Mouse (Mus musculus): Measurements from ENCODE around the gene AI837181.

Gene AI837181

DNA sequence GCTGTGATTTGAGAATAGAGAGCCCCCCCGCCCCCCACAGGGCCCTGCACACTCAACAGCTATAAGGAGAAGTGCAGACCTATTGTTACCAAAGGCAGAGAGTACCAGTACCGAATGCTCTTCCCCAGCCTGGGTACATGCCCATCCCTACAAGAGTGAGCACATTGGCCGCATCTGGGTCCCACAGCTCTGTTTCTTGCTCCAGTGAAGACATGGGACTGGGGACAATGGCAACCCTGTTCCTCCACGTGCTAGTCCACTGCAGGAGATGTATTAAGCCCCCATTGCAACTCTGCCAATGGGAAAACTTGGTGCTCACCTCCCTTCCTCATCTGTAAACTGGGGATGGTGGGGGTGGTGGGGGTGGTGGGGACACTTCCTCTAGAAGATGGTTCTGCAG lies 11.1 kb upstream of the AI837181 start:
- DNase-seq (ENCODE audit: extremely low read depth, low read depth, low spot score), result no peak

DNA sequence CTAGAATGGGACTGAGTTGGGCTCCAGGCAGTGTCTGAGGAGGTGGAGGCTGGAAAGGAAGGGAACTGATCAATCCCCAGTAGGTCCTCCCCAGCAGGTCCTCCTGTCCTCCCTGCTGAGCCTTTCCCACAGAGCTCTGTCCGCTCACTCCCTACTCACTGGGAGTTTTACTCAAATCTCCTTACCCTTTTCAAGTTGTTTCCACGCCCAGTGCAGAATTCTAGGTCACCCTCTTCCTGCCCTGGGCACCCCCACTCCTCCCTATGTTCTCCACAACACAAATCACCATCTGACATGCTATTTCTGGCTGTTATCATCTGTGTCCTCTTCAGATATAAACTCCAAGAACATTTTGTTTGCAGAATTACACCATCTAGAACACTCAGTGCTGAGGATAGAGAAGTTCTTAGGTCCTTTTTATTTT lies 10.4 kb upstream of the AI837181 start:
- DNase-seq (ENCODE audit: extremely low read depth, low read depth, low spot score), result no peak

DNA sequence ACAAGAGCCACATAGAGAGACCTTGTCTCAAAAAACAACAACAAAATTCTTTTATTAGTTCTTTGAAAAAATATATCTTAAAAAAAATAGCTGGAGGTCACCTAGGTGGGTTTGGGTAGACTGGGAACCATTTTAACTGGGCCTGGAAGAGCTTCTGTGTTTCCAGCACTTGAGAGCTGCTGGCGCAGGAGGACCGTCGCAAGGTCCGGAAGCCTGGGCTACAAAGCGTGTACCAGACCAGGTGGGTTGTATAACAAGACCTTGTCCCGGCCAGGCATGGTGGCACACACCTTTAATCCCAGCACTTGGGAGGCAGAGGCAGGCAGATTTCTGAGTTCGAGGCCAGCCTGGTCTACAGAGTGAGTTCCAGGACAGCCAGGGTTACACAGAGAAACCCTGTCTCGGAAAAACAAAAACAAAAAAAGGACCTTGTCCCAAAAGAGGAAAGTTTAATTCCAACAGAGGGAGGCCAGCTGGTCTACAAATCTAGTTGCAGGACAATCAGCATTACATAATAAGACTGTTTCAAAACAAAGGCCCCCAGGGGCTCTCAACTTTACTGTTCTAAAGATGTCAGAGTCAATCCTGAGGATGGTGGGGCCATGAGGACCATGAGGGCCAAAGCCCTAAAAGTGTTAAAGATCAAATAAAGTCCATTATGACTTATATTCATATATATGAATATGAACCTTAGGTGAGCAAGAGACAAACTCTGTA lies 6.0 kb upstream of the AI837181 start:
- DNase-seq (ENCODE audit: extremely low read depth, low read depth, low spot score), result no peak

DNA sequence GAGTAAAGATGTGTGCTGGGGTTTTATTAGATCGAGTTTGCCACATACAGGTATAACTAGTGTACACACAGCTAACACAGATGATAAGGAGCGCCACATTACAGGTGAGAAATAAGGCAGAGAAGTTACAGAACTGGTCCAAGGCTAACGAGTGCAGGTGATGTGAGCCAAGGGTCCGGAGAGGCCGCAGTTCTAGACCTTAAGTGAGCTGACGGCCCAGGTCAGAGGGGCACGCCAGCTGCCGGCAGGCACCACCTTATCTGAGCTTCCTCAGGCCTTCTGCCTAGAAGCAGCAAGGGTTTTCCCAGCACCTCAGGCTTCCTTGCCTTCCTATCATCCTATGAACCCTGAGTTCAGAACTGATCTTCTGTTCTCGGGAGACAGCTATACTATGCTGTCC lies 5.3 kb upstream of the AI837181 start:
- no peak for DNase-seq (ENCODE audit: extremely low read depth, low read depth, low spot score)

DNA sequence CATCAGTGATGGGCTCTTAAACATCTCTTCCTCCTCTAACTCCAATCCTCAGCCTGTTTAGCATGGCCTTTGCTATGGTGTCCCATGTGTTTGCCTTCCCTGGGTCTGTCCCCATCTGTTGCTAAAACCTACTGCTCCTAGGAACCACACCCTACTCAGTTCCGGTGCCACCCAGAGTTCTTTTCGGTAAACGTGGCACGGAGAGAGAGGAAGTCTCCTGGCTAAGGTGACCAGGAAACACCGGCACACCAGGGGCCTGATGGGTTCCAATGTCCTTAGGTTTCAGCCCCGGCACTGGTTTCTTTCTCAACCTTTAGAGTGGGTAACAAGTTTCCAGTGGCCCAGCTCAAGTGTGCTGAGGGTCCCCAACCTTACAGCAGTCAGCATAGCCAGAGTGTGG lies 4.4 kb upstream of the AI837181 start:
- DNase-seq (ENCODE audit: extremely low read depth, low read depth, low spot score), result no peak

DNA sequence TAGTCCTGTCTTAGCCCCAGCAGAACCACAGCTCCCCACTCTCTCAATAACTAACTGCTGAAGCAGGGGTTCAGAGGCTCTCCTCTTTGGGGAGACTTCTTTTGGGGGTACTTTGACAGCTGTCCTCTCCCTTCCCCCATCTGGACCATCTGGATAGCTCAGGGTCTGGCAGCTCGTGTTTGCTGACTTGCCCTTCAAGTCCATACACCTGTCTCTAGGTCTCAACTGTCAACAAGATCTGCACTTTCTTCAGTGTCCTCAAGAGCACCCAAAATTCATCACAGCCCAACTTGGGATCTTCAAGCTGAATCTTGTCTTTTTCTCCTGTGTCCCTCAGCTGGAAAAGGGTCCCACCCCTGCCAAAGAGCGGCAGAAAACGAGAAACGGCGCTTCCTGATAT lies 3.2 kb upstream of the AI837181 start:
- no peak for DNase-seq (ENCODE audit: extremely low read depth, low read depth, low spot score)

DNA sequence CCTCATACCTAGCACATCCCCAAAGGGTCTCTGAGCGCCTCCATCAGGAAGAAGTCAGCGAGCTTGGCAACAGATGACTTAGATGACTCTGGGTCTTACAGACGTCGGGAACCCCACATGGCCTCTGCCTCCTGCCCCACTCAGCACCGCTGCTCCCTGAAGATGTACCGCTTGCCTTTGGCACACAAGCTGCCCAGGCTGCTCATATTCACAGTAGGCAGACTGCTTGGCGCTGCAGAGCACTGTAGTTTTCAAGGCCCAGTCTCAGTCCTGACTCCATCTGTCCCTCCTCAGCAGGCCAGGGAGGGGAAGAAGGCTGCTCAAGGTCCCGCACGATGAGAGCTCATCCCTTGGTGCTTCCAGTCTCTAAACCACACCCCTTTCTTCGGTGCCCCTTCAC lies 2.7 kb upstream of the AI837181 start:
- DNase-seq (ENCODE audit: extremely low read depth, low read depth, low spot score), result no peak

DNA sequence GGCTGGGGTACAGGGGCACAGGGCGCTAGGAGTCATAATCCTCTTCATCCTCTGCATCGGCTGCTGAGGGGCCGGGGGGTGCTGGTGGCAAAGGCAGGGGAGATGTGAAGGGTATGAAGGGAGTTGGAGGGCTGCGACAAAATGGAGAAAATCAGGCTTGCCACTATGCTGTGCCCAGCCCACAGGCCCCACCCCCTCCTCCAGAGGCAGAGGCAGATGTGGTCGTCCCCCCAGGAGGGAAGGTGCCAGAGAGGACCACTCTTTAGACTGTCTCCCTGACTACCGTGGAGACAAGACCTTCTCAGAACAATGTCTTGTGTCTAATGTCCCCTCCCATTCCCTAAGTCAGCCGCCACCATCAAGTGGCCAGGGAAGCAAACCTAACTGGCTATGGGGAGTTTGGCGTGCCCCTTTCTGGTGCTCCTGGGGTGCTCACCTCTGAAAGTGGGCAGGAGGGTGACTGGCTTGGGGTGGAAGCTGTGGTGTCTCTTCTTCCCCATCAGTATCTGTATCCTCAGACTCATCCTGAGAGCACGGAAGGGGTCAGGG lies 2.0 kb upstream of the AI837181 start:
- no peak for DNase-seq (ENCODE audit: extremely low read depth, low read depth, low spot score)

DNA sequence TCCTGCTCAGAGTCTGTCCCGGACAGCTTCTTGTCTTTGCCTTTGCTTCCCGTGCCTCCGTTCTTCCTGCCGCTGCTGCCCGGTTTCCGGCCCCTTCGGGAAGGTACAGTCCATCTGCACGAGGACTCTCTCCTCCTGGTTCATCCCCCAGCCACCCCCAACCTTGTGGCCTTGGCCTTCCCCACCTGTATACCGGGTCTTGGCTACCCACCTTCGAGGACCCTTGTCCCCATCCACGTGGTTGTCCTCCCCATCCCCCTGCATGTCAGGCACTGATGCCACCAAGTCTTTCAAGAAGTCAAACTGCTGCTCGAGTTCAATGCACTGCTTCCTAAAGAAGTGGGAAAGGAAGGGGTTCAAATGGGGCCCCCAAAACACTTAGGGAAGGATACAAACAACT lies 1.4 kb upstream of the AI837181 start:
- DNase-seq (ENCODE audit: extremely low read depth, low read depth, low spot score), result no peak

DNA sequence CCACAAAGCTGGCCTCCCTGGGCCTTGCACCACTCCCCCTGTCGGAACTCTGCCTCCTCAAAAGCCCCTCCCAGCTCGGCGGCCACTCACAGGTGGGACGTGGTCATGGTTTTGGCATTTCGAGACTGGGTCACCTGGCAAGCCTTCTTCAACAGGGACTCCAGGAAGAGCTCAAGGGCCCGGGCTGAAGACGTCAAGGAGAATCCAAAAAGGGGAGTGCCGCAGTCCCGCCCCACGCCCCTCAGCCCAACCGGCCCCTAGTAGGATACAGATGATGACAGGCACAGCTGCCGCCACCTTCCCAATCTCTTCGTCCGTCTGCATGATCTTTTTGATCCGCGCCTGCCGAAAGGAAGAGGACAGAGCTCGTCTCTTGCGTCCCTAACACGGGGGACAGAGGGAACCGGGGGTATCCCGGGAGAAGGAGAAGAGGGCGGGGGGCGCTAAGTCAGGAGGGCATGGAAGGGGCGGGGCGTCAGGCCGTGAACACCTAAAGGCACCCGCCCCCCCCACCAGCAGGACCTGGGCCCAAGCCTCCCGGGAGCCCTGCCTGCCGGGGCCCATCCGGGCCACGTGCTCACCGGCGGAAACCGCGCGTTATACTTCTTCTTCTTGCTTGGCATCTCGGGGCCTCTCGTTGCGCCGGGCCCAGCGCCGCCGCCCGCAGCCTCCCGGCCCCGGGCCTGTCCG lies 707 bp upstream of the AI837181 start:
- DNase-seq (ENCODE audit: extremely low read depth, low read depth, low spot score), result no peak

DNA sequence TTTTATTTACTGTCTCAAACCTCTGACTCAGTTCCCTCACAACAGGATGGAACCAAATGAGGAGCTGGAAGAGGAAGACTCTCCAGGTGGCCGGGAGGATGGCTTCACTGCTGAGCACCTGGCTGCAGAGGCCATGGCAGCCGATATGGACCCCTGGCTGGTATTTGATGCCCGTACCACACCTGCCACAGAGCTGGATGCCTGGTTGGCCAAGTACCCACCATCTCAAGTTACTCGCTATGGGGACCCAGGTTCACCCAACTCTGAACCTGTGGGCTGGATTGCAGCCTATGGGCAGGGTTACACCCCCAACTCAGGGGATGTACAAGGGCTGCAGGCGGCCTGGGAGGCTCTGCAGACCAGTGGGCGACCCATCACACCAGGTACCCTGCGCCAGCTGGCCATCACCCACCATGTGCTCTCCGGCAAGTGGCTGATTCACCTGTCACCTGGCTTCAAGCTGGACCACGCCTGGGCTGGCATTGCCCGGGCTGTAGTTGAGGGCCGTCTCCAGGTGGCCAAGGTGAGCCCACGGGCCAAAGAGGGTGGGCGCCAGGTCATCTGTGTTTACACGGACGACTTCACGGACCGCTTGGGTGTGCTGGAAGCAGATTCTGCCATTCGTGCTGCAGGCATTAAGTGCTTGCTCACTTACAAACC lies 1.1 kb downstream of the AI837181 start:
- DNase-seq (ENCODE audit: extremely low read depth, low read depth, low spot score), result no peak

DNA sequence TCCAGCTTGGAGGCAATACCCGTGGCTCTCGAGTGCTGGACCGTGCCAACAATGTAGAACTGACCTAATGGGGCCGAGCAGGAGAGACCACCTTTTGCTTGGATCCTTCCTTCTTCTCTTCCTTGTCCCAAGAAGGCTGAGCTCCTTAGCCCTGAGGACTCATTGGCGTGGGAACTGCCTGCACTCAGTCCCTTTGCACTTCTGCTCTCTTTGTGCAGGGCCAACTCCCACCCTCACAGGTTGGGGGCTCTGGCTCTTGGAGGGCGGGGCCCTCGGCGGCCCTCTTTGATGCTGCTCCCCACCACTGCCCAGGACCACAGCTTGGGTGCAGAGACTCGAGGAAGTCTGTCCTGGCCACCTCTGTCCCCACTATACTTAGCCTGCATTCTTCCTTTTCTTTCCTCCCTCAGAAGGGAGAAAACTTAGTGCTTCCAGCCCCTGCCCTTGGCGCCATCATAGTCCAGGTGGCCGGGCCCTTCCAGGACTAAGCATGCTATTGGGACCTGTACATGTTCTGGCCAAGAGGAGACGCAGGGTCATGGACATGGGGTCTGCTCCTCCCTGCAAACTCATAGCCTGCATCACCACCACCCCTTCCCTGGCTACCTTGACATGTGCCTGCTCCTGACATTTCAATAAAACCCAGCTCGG lies 1.8 kb downstream of the AI837181 start:
- DNase-seq (ENCODE audit: extremely low read depth, low read depth, low spot score), result no peak

DNA sequence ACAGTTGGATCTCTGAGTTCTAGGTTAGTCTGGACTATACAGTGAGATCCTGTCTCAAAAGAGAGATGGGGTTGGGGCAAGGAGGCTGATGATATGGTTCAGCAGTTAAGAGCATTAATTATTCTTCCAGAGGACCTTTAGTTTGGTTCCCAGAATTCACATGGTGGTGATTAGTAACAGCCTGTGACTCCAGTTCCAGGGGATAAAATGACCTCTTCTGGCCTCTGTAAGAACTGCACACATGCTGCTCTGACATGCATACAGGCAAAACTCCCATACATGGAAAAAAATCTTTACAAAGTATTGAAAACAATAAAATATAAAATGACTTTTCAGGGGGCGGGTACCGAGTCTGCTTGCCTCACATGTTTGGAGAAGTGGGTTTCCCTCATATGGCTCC lies 3.1 kb downstream of the AI837181 start:
- DNase-seq (ENCODE audit: extremely low read depth, low read depth, low spot score), result no peak

DNA sequence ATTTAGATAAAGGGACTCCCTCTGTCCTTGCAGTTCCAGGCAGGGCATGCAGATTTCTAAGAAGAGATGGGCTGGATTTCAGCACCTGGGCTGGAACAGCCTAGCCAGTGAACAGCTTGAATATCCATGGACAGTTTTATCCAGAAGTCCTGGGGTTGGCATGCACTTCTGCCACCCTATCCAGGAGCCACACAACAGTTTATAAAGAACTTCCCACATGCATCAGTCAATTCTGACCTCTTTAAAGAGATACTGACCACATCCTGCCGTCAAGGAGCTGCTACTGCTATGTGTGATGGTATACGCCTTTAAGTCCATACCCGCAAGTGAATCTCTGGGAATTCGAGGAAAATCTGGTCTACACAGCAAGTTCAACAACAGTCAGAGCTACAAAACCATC lies 4.3 kb downstream of the AI837181 start:
- no peak for DNase-seq (ENCODE audit: extremely low read depth, low read depth, low spot score)

DNA sequence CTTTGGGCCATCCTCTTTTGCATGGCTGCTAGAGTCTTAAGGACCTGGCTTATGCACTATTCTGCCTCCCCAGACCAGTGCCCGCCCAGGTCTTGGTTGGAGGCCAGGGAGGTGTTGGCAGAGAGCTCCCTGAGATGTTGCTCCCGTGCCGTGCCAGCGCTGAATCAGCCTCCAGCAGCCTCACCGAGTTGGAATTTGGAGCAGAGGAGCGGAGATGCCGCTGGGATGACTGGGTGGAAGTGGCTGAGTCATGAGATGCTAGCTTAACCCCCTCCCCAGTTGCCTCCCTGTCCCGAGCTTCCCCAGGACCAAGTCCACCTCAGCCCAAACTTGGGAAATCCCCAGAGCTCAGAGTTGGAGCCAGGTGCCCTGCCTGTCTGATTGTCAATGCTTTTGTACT lies 4.9 kb downstream of the AI837181 start:
- no peak for DNase-seq (ENCODE audit: extremely low read depth, low read depth, low spot score)

DNA sequence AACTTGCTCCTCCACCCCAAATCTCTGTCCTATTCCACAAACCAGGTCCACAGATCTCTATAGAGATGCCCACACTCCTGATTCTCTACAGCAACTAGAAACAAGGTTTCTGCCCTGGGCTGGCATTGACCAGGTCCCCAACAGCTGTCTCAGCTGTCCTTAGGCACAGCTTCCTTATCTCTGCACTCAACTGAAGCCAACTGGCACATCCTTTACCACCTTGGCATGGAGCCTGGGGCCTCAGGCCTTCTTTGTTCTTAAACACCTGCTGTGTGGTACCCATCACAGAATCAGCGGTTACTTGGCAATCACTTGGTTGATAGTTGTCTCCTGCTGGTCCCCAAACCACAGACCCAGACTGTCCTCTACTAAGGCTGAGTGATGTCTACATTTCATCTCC lies 5.5 kb downstream of the AI837181 start:
- no peak for DNase-seq (ENCODE audit: extremely low read depth, low read depth, low spot score)

DNA sequence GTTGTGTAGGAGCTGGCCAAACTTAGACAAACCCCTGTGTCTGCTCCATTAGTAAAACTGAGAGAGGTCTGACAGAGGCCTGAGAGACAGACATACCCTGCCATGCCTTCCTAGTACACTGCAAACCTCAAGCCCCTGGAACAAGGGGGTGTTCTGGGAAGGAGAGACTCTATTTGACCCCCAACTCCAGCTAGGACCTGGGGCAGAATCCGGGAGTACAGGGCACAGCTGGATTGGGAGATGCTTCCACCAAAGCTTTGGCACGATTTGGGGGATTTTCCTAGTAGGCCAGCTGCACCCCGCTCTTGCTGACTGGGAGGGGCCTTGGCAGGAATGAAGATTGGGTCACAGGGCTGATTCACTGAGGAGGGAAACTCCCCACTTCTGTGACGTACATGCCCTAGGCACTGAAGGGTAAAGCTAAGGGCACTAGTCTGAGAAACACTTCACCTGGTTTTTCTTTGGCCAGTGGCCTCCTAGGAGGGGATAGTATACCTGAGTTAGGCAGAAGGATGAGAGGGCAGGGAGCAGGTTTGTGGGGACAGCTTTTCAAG lies 7.0 kb downstream of the AI837181 start:
- DNase-seq (ENCODE audit: extremely low read depth, low read depth, low spot score), result no peak

DNA sequence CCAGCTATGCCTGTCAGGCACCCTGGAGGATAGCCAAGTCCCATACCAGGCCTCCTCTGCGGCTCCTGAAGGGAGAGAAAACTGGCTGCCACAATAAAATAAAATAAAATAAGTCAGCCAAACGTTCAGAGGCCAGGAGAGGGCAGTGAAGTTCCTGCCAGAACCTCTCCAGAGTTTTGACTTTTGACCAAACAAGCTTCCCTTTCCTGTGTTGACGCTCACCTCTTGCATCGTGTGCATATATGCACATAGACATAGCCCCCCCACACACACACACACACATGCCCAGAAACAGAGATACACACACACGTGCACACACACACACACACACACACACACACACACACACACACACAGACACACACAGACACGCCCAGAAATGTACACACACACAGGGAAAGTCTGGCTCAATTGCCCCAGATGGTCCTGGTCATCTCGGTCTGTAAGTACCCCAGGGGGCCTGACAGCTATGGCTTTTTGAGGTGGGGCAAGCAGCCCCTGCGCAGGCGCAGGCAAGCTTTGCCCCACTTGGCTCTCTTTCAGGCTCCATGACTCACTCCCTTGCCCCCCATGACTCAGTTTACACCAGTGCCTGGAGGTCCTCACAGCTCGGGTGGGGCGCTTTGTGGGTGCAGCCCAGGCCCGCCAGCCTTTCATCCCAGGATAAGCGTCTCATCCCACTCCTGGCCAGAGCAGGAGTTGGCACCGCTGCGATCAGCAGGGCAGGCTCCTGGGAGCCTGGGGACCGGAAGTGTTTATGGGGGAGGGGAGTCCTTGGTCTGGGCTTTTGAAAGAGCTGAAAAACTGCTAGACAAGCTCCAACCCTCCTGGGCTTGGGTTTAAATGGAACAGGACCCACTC lies 8.3 kb downstream of the AI837181 start:
- no peak for DNase-seq (ENCODE audit: extremely low read depth, low read depth, low spot score)

DNA sequence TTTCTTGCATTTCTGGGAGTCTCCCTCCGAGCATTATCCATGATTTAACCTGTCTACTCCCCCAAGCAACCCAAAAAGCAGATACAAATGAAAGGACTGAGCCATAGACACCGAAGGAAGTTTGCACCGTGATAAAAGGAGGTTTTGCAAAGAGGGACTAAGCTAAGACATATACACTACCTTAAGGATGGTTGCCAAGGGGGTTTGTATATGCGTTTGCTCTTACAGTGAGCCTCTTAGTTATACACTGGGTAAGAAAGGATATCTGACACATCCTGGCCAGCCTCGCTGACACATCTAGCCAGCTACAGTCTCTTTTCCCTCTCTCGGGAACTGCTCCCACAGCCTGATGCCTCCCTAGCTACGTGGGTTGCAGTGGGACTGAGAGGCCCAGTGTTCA lies 9.0 kb downstream of the AI837181 start:
- no peak for DNase-seq (ENCODE audit: extremely low read depth, low read depth, low spot score)

DNA sequence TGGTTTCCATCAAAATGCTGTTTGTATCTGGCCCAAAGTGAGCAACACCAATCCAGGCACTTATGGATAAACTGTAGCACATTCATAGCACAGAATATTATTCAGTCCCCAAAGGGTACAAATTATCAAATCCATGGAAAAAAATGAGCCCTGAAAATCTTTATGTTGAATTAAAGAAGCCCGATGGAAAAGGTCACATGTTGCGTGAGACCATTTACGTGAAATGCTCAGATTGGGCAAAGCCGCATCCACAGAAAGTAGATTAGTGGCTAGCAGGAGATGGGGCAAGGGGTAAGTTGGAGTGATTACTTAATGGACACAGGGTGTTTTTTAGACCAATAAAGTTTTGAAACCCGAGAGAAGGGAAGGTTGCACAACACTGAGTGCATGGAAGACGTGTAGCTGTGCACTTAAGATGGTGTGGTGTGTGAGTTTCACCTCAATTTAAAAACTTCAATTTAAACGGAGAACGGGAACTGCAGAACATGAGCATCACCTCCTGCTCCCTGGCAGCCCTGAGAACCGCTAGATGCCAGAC lies 19.5 kb downstream of the AI837181 start:
- no peak for DNase-seq (ENCODE audit: extremely low read depth, low read depth, low spot score)

Measured in fat pad, adult 2 months (tissue).